Mouse (Mus musculus) CH12.LX (cell line): ENCODE results near the gene Olfr1056. TPM values are rescaled to one million over a fixed set of nuclear protein-coding genes. Genes with fewer than 3 reads are reported as not detected.
"Not testable (repeated sequence)": the region's sequence is repeated elsewhere in the genome, so short reads cannot be mapped to it uniquely, and the experiment has no call there.

Source experiments
- DNase-seq: peaks from one replicate; pipeline ENCODE4 v3.0.0-alpha.2; 2013; ENCODE audit errors: extremely low read depth
- H3K27ac ChIP-seq: 2 replicates; pipeline ENCODE4 v1.5.1; 2012; ENCODE audit warnings: low read depth, mild to moderate bottlenecking, control low read depth, moderate library complexity; ENCODE audit not compliant: insufficient read depth
- H3K27me3 ChIP-seq: replicated peaks from 2 replicates; pipeline ENCODE3; 2012; ENCODE audit warnings: inconsistent platforms
- H3K36me3 ChIP-seq, 2 experiments: replicated peaks in 1 of 2; 2 replicates each; pipeline versions ENCODE3 to v1.6.1; 2012; ENCODE audit warnings: inconsistent platforms in 1 of 2, low read length in 1 of 2, mild to moderate bottlenecking in 1 of 2, mixed read lengths in 1 of 2, moderate library complexity in 1 of 2; ENCODE audit not compliant: control insufficient read depth in 1 of 2, insufficient read depth in 1 of 2
- H3K4me1 ChIP-seq, 2 experiments: 2 replicates each; pipeline ENCODE4 v1.6.1; 2012; ENCODE audit warnings: inconsistent platforms in 1 of 2, moderate library complexity in 1 of 2; ENCODE audit not compliant: insufficient read depth in 2 of 2, control insufficient read depth in 1 of 2
- H3K4me2 ChIP-seq: 2 replicates; pipeline ENCODE4 v1.6.1; 2012; ENCODE audit warnings: low read depth, mild to moderate bottlenecking, control low read depth; ENCODE audit not compliant: poor library complexity, insufficient read depth, severe bottlenecking
- H3K4me3 ChIP-seq, 3 experiments: fragments of 150-350 bp in 1 of 3; sonication (generic) in 1 of 3; replicated peaks in 1 of 3; 2 replicates each; pipeline versions ENCODE3 to v1.5.1; 2011 to 2012; ENCODE audit warnings: low read depth in 2 of 3, low read length in 2 of 3, mild to moderate bottlenecking in 2 of 3, moderate library complexity in 2 of 3, control low read depth in 1 of 3, improper control_type of control experiment in 1 of 3, inconsistent platforms in 1 of 3, mixed read lengths in 1 of 3; ENCODE audit not compliant: poor library complexity in 1 of 3
- H3K79me2 ChIP-seq: replicated peaks from 2 replicates; pipeline ENCODE4 v1.6.1; 2012; ENCODE audit warnings: mild to moderate bottlenecking, moderate library complexity; ENCODE audit not compliant: control insufficient read depth, poor library complexity, insufficient read depth, severe bottlenecking; ENCODE audit errors: extremely low read depth
- H3K9ac ChIP-seq: 2 replicates; pipeline ENCODE4 v1.6.1; 2012; ENCODE audit warnings: low read depth, mild to moderate bottlenecking, control low read depth, moderate library complexity; ENCODE audit not compliant: insufficient read depth
- H3K9me3 ChIP-seq: replicated peaks from 2 replicates; pipeline ENCODE3; 2012; ENCODE audit warnings: low read length, inconsistent platforms, mixed read lengths
- CHD1 ChIP-seq: IDR thresholded peaks from 2 replicates; pipeline ENCODE4 v1.6.1; 2012; ENCODE audit warnings: low read depth, low read length, improper control_type of control experiment, inconsistent platforms
- CTCF ChIP-seq, 2 experiments: IDR thresholded peaks in 1 of 2; conservative IDR thresholded peaks in 1 of 2; 2 replicates each; pipeline ENCODE4 v1.5.1; 2011 to 2012; ENCODE audit warnings: low read depth in 2 of 2, low read length in 2 of 2, improper control_type of control experiment in 1 of 2, inconsistent platforms in 1 of 2, mild to moderate bottlenecking in 1 of 2, moderate library complexity in 1 of 2
- JUND ChIP-seq: conservative IDR thresholded peaks from 2 replicates; pipeline ENCODE4 v1.6.1; 2011; ENCODE audit warnings: low read depth, low read length, improper control_type of control experiment
- MAFK ChIP-seq: IDR thresholded peaks from 2 replicates; pipeline ENCODE4 v1.6.1; 2011; ENCODE audit warnings: low read length, improper control_type of control experiment; ENCODE audit not compliant: insufficient replicate concordance
- MAX ChIP-seq: IDR thresholded peaks from 2 replicates; pipeline ENCODE4 v1.6.1; 2011; ENCODE audit warnings: low read length, improper control_type of control experiment
- MAZ ChIP-seq: IDR thresholded peaks from 2 replicates; pipeline ENCODE4 v1.6.1; 2012; ENCODE audit warnings: low read depth, mild to moderate bottlenecking, inconsistent platforms, low read length, improper control_type of control experiment, moderate library complexity
- RAD21 ChIP-seq: IDR thresholded peaks from 2 replicates; pipeline ENCODE4 v1.6.1; 2011; ENCODE audit warnings: low read depth, mild to moderate bottlenecking, low read length, improper control_type of control experiment, moderate library complexity
- SIN3A ChIP-seq: IDR thresholded peaks from 2 replicates; pipeline ENCODE4 v1.6.1; 2012; ENCODE audit warnings: low read length, improper control_type of control experiment, inconsistent platforms
- ZMIZ1 ChIP-seq: IDR thresholded peaks from 2 replicates; pipeline ENCODE4 v1.6.1; 2012; ENCODE audit warnings: low read depth, mild to moderate bottlenecking, inconsistent platforms, low read length, improper control_type of control experiment
- dilution Hi-C: fragments of 300-500 bp; cut with MboI; formaldehyde crosslinking; loops from 2 replicates; pipeline ENCODE4 v1.14.3; 2020; ENCODE audit warnings: low sequenced_read_pairs; ENCODE audit not compliant: extremely low pct_unique_long_range_greater_than_20kb, extremely low pct_ligation_motif_present
- in situ Hi-C: fragments of 300-500 bp; cut with MboI; formaldehyde crosslinking; loops from 3 replicates; pipeline ENCODE4 v1.14.3; 2019; ENCODE audit warnings: low sequenced_read_pairs, low pct_ligation_motif_present, low pct_unique_long_range_greater_than_20kb, mixed read lengths
- polyA plus RNA-seq: library from polyadenylated mRNA; unstranded; fragments of >175 nt; gene quantifications from 2 replicates; pipeline ENCODE4 v1.2.1, GENCODE M21; 2012; ENCODE audit warnings: low read depth; ENCODE audit not compliant: insufficient read length
- total RNA-seq, 2 experiments: library from RNA; depleted of rRNA; stranded (reverse); fragments of 300-350 nt in 1 of 2; fragments of >200 nt in 1 of 2; gene quantifications; 2 replicates each; pipeline ENCODE4 v1.2.3; 2012 to 2014

Gene Olfr1056
- total and polyA plus RNA-seq, 3 experiments: not detected

- H3K36me3 ChIP-seq: no peaks in the 10 kb centered on the region
- no peak within 1 kb of the TSS for H3K4me3 ChIP-seq
- H3K27ac ChIP-seq: no peak within 1 kb of the TSS
- H3K4me1 ChIP-seq: no peaks in the 10 kb centered on the region
- H3K9ac ChIP-seq: no peak within 1 kb of the TSS
- H3K79me2 ChIP-seq: no peaks in the 10 kb centered on the region
- H3K4me2 ChIP-seq: no peak within 1 kb of the TSS
- no peak for DNase-seq
- no peaks in the 10 kb centered on the region for H3K27me3 ChIP-seq
- in situ Hi-C loops: no loop called here
- dilution Hi-C loops: no loop called here
- TF ChIP-seq MAZ: no peak
- TF ChIP-seq CHD1: no peak
- no peak for TF ChIP-seq MAX
- TF ChIP-seq RAD21: no peak
- no peak for TF ChIP-seq CTCF (conservative IDR thresholded peaks at IDR 0.05 in 1 of 2, IDR thresholded peaks at IDR 0.05 in 1 of 2; ENCODE audit: low read depth in 2 of 2, low read length in 2 of 2)
- TF ChIP-seq MAFK: no peak
- no peak for TF ChIP-seq SIN3A
- TF ChIP-seq ZMIZ1: no peak
- TF ChIP-seq JUND: no peak
- H3K9me3 ChIP-seq: peaks cover 4% of the 10 kb centered on the region
Observed at GRCm38 (mm10) chr2:86378293-86378692, 16.0 kb upstream of the Olfr1056 start, which contains the start of gene Olfr1057. Gene Olfr1057, minus strand, starts transcription at chr2:86378393.

DNA sequence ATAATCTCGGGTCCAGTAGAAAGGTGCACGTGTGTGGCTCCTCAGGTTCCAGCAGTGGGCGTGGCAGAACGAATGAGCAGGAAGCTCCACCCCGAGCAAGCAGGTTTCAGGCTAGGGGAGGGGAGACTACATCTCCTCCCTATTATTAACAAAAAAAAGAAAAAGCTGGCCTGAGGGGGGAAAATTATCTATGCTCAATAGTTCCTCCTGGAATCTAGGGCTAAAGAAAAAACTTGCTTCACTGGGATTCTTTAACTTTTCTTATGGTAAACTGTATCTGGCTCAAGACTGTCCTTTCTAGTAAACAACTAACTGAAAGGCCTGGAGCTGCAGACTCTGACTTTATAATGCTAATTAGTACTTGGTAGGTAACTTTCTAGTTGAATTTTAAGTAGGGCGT is 4.1 kb upstream of the Olfr1056 start:
- H3K27ac ChIP-seq, H3K4me1 ChIP-seq, H3K27me3 ChIP-seq, DNase-seq, H3K79me2 ChIP-seq, H3K4me2 ChIP-seq, in situ Hi-C loops, H3K9me3 ChIP-seq, dilution Hi-C loops, H3K36me3 ChIP-seq, H3K4me3 ChIP-seq, H3K9ac ChIP-seq: not testable (repeated sequence)

DNA sequence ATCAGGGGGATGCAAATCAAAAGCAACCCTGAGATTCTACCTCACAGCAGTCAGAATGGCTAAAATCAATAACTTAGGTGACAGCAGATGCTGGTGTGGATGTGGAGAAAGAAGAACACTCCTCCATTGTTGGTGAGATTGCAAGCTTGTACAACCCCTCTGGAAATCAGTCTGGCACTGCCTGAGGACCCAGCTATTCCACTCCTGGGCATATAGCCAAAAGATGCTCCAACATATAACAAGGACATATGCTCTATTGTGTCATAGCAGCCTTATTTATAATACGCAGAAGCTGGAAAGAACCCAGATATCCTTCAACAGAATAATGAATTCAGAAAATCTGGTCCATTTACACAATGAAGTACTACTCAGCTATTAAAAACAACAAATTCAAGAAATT is 10.5 kb downstream of the Olfr1056 start:
- H3K79me2 ChIP-seq, H3K4me1 ChIP-seq, DNase-seq, H3K36me3 ChIP-seq, dilution Hi-C loops, H3K4me3 ChIP-seq, H3K27me3 ChIP-seq, H3K9ac ChIP-seq, in situ Hi-C loops, H3K27ac ChIP-seq, H3K9me3 ChIP-seq, H3K4me2 ChIP-seq: not testable (repeated sequence)
